Mouse (Mus musculus) G1E (cell line): Measurements from ENCODE around the gene Noct.

Source experiments
- CTCF ChIP-seq: IDR thresholded peaks from 2 replicates; pipeline ENCODE4 v1.5.1; 2012; ENCODE audit warnings: low read depth, low read length, inconsistent platforms, mixed read lengths
- GATA1 ChIP-seq: IDR thresholded peaks from 2 replicates; pipeline ENCODE4 v1.6.1; 2012; ENCODE audit warnings: borderline replicate concordance, low read length, inconsistent platforms, mixed read lengths

GRCm38 (mm10) chr3:51230146-51230835 lies 6.0 kb downstream of the Noct start:
- no peak for TF ChIP-seq CTCF
- TF ChIP-seq GATA1: no peak
